Mouse (Mus musculus) CD8-positive naive resting alpha-beta T cell, adult 2 months (primary cell): Measurements from ENCODE around the gene Ankrd28.

Experiments
- DNase-seq, 2 experiments: peaks; one replicate each; pipeline ENCODE4 v3.0.0; 2022; ENCODE audit warnings: low read depth in 2 of 2, low spot score in 2 of 2

Gene Ankrd28

GRCm38 (mm10) chr14:31717360-31717759 is 113.1 kb downstream of the Ankrd28 start:
- DNase-seq = no peak

GRCm38 (mm10) chr14:31715669-31716068 is 114.8 kb downstream of the Ankrd28 start:
- DNase-seq = no peak

GRCm38 (mm10) chr14:31709343-31709742 is 121.1 kb downstream of the Ankrd28 start:
- no peak for DNase-seq

- DNase-seq = no peak
These were observed 130.1 kb downstream of the Ankrd28 start for GRCm38 (mm10) chr14:31700376-31700775.

GRCm38 (mm10) chr14:31697755-31698154 is 132.7 kb downstream of the Ankrd28 start:
- no peak for DNase-seq

GRCm38 (mm10) chr14:31697346-31697745 is 133.1 kb downstream of the Ankrd28 start:
- no peak for DNase-seq

GRCm38 (mm10) chr14:31696985-31697303 is 133.5 kb downstream of the Ankrd28 start:
- DNase-seq = no peak

GRCm38 (mm10) chr14:31696206-31696984 is 134.1 kb downstream of the Ankrd28 start:
- no peak for DNase-seq

- DNase-seq = no peak
These were observed 137.9 kb downstream of the Ankrd28 start for GRCm38 (mm10) chr14:31692536-31692935.

- no peak for DNase-seq
These were observed 144.2 kb downstream of the Ankrd28 start for GRCm38 (mm10) chr14:31686231-31686630.

GRCm38 (mm10) chr14:31685680-31686079 is 144.8 kb downstream of the Ankrd28 start:
- no peak for DNase-seq

GRCm38 (mm10) chr14:31684343-31685040 is 146.0 kb downstream of the Ankrd28 start:
- DNase-seq = no peak

- no peak for DNase-seq
These were observed 146.8 kb downstream of the Ankrd28 start for GRCm38 (mm10) chr14:31683610-31684009.

GRCm38 (mm10) chr14:31681931-31682555 is 148.4 kb downstream of the Ankrd28 start:
- DNase-seq = no peak

- DNase-seq = no peak
These were observed 149.2 kb downstream of the Ankrd28 start for GRCm38 (mm10) chr14:31681291-31681690.

GRCm38 (mm10) chr14:31680656-31681055 is 149.8 kb downstream of the Ankrd28 start:
- no peak for DNase-seq

GRCm38 (mm10) chr14:31671635-31672320 is 158.7 kb downstream of the Ankrd28 start:
- no peak for DNase-seq

- peak in 1 of 2 experiments; percentile 58 for DNase-seq
These were observed 160.6 kb downstream of the Ankrd28 start for GRCm38 (mm10) chr14:31669642-31670490.

- DNase-seq = no peak
These were observed 161.3 kb downstream of the Ankrd28 start for GRCm38 (mm10) chr14:31669161-31669611.

- no peak for DNase-seq
These were observed 162.1 kb downstream of the Ankrd28 start for GRCm38 (mm10) chr14:31668326-31668725.

- no peak for DNase-seq
These were observed 162.7 kb downstream of the Ankrd28 start for GRCm38 (mm10) chr14:31667741-31668140.
